Mouse (Mus musculus) myocyte (in vitro differentiated cells): ENCODE results near the gene Wipf2. TPM values are rescaled to one million over a fixed set of nuclear protein-coding genes. Genes with fewer than 3 reads are reported as not detected.

Source experiments
- H3K27me3 ChIP-seq: one replicate; pipeline ENCODE4 v1.6.1; 2011; ENCODE audit not compliant: control insufficient read depth, insufficient read depth, insufficient read length
- H3K36me3 ChIP-seq: one replicate; pipeline ENCODE4 v1.6.1; 2011; ENCODE audit not compliant: control insufficient read depth, insufficient read depth
- H3K4me2 ChIP-seq: one replicate; pipeline ENCODE4 v1.6.1; 2011; ENCODE audit warnings: low read depth, control low read depth
- H3K4me3 ChIP-seq: one replicate; pipeline ENCODE4 v1.5.1; 2011; ENCODE audit warnings: mild to moderate bottlenecking, control low read depth, moderate library complexity
- H3K79me2 ChIP-seq: one replicate; pipeline ENCODE4 v1.6.1; 2011; ENCODE audit not compliant: control insufficient read depth, insufficient read depth
- H3ac ChIP-seq: one replicate; pipeline ENCODE4 v1.6.1; 2011; ENCODE audit not compliant: control insufficient read depth, insufficient read length
- CEBPB ChIP-seq: IDR thresholded peaks from 2 replicates; pipeline ENCODE4 v1.6.1; 2011; ENCODE audit warnings: mild to moderate bottlenecking, moderate library complexity; ENCODE audit not compliant: poor library complexity, insufficient read depth, severe bottlenecking
- E2F4 ChIP-seq: IDR thresholded peaks from one replicate; pipeline ENCODE4 v1.6.1; 2011; ENCODE audit warnings: mild to moderate bottlenecking, control low read depth, moderate library complexity; ENCODE audit not compliant: insufficient read depth
- MAX ChIP-seq: IDR thresholded peaks from one replicate; pipeline ENCODE4 v1.6.1; 2011; ENCODE audit warnings: low read depth, mild to moderate bottlenecking, control low read depth
- MYOD1 ChIP-seq, 3 experiments: IDR thresholded peaks; one replicate each; pipeline ENCODE4 v1.6.1; 2011; ENCODE audit warnings: control low read depth in 2 of 3, low read depth in 2 of 3, mild to moderate bottlenecking in 2 of 3, moderate library complexity in 1 of 3; ENCODE audit not compliant: insufficient read length in 2 of 3, control insufficient read depth in 1 of 3
- MYOG ChIP-seq, 3 experiments: IDR thresholded peaks; one replicate each; pipeline ENCODE4 v1.6.1; 2011; ENCODE audit warnings: control low read depth in 2 of 3, low read depth in 2 of 3, mild to moderate bottlenecking in 2 of 3; ENCODE audit not compliant: insufficient read length in 2 of 3, control insufficient read depth in 1 of 3, insufficient read depth in 1 of 3
- POLR2A ChIP-seq: IDR thresholded peaks from one replicate; pipeline ENCODE4 v1.6.1; 2011; ENCODE audit warnings: low read depth, mild to moderate bottlenecking, control low read depth, moderate library complexity; ENCODE audit not compliant: insufficient read length
- POLR2AphosphoS2 ChIP-seq: IDR thresholded peaks from one replicate; pipeline ENCODE4 v1.6.1; 2011; ENCODE audit warnings: low read depth, control low read depth; ENCODE audit not compliant: insufficient read length
- REST ChIP-seq: IDR thresholded peaks from one replicate; pipeline ENCODE4 v1.6.1; 2011; ENCODE audit warnings: mild to moderate bottlenecking, control low read depth, moderate library complexity; ENCODE audit not compliant: insufficient read depth, insufficient read length
- SRF ChIP-seq: IDR thresholded peaks from one replicate; pipeline ENCODE4 v1.6.1; 2011; ENCODE audit warnings: low read depth; ENCODE audit not compliant: control insufficient read depth, insufficient read length
- TCF12 ChIP-seq: IDR thresholded peaks from one replicate; pipeline ENCODE4 v1.6.1; 2011; ENCODE audit warnings: mild to moderate bottlenecking, control low read depth; ENCODE audit not compliant: poor library complexity, insufficient read depth, severe bottlenecking
- TCF3 ChIP-seq: IDR thresholded peaks from one replicate; pipeline ENCODE4 v1.6.1; 2011; ENCODE audit warnings: low read depth, control low read depth; ENCODE audit not compliant: insufficient read length
- USF1 ChIP-seq: IDR thresholded peaks from one replicate; pipeline ENCODE4 v1.6.1; 2011; ENCODE audit warnings: low read depth, mild to moderate bottlenecking, control low read depth, moderate library complexity
- polyA plus RNA-seq: library from polyadenylated mRNA; unstranded; fragments of >200 nt; fragmentation: generic; extraction: Trizol; gene quantifications from one replicate; pipeline ENCODE4 v1.2.1, GENCODE M21; 2012; ENCODE audit warnings: missing spikeins

The Wipf2 gene
- polyA plus RNA-seq, 1 experiment: 5.3 TPM

DNA sequence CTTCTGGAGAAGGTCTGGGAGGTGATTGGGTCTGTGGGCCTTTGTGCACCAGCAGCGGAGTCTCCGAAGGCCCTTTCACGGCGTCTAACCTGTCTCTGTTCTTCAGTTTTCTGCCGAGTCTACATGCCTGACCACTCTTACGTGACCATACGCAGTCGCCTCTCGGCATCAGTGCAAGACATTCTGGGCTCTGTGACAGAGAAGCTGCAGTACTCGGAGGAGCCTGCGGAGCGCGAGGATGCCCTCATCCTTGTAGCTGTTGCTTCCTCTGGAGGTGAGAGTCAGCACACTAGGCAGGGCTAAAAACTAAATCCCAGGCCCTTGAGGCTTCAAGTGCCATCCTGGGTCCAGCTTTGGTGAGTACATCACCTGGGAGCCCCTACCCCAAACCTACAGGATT lies 17.4 kb upstream of the Wipf2 start:
- Histone ChIP-seq H3K4me2 (no peak overlapping the region), H3K36me3 (no peaks in the 10 kb centered on the region), H3K79me2 (no peaks in the 10 kb centered on the region), H3ac (no peak overlapping the region), H3K27me3 (no peaks in the 10 kb centered on the region), H3K4me3 (no peak overlapping the region)
- TF ChIP-seq POLR2A (no peak), SRF (no peak), TCF3 (no peak)

GRCm38 (mm10) chr11:98846865-98847604 lies 16.4 kb upstream of the Wipf2 start:
- no peaks in the 10 kb centered on the region for H3K36me3 ChIP-seq
- H3K4me2 ChIP-seq: no peak overlapping the region
- no peak overlapping the region for H3K4me3 ChIP-seq
- no peak for TF ChIP-seq TCF12
- no peak for TF ChIP-seq REST
- no peak for TF ChIP-seq SRF
- TF ChIP-seq CEBPB: no peak
- no peak for TF ChIP-seq POLR2AphosphoS2
- TF ChIP-seq E2F4: no peak
- TF ChIP-seq TCF3: no peak
- TF ChIP-seq USF1: no peak
- TF ChIP-seq POLR2A: no peak
- TF ChIP-seq MYOG (IDR thresholded peaks at IDR 0.05; ENCODE audit: control insufficient read depth in 1 of 3, insufficient read depth in 1 of 3, insufficient read length in 2 of 3, low read depth in 2 of 3): no peak
- H3ac ChIP-seq: no peak overlapping the region
- H3K27me3 ChIP-seq: no peaks in the 10 kb centered on the region
- no peaks in the 10 kb centered on the region for H3K79me2 ChIP-seq

DNA sequence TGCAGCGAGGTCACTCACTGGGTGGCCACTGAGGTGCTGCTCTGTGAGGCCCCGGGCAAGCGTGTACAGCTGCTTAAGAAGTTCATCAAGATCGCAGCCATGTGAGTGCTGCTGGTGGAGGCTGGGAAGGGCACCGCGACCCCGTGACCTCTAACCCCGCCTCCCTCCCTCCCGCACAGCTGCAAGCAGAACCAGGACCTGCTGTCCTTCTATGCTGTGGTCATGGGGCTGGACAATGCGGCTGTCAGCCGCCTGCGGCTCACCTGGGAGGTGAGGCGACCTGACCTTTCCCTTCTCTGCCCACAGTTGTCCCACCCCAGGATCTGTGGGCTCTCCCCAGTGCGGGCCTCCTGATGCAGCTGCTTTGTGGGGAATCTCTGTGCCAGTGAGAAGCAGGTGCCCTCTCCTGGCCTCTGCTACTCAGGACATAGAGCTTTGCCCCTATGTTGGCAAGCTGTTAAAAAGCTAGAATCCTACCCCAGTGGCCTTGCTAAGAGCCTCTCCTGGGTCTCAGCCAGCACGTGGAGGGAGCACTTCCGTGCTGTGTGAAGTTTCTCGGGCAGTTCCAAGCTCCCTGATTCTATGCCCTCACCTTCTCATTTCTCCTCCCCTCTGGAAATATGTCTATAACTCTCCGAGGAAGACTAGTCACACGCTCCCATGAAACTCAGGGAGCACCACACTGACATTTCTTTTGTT lies 14.1 kb upstream of the Wipf2 start:
- peak in 2 of 3 experiments; percentile 66 to 92 for TF ChIP-seq MYOG (IDR thresholded peaks at IDR 0.05; ENCODE audit: control insufficient read depth in 1 of 3, insufficient read depth in 1 of 3, insufficient read length in 2 of 3, low read depth in 2 of 3)
- no peak for TF ChIP-seq MAX
- TF ChIP-seq USF1: no peak
- peak; percentile 30 for TF ChIP-seq POLR2AphosphoS2
- peak; percentile 47 for TF ChIP-seq TCF3
- peak in 2 of 3 experiments; percentile 14 to 74 for TF ChIP-seq MYOD1 (IDR thresholded peaks at IDR 0.05; ENCODE audit: control insufficient read depth in 1 of 3, insufficient read length in 2 of 3, low read depth in 2 of 3)
- Histone ChIP-seq H3K79me2 (no peaks in the 10 kb centered on the region), H3K27me3 (no peaks in the 10 kb centered on the region), H3ac (no peak overlapping the region), H3K4me3 (no peak overlapping the region), H3K36me3 (no peaks in the 10 kb centered on the region), H3K4me2 (no peak overlapping the region)

DNA sequence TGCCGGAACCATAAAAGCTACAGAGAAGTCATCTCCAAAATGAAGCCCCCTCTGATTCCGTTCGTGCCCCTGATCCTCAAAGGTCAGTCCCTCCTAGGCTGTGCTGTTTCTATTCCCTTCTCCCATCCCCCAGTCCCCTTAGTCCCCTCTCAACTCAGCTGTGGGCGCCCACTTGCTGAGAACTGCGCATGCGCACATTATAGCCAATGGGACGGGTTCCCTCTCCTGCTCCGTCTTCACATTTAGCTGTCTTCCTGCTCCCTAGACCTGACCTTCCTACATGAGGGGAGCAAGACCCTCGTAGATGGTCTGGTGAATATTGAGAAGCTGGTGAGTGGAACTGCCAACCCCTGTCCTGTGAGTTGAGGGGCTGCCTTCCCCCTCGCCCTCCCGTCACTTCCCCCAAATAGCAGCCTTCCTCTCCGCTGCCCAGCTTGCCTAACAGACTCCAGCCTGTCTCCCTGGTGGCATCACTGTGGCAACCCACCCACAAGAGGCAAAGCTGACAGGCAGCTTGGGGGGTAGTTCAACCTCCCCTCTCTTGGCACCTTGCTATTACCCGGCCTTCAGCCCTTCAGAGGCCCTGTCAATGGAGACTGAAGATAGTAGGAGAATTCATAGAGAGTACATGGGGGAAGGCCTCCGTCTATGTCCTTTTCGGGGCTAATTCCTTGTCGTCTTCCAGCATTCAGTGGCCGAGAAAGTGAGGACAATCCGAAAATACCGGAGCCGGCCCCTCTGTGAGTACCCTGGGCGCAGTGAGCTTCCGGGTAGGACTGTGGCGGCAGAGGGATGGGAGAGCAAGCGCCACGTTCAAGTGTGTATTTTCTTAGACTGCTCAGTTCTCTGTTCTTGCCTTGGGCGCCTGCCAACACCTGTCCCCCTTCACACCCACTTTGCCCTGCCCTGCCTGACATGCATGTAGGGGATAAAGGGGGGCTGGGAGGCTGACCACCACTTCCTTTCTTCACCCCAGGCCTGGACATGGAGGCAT lies 13.0 kb upstream of the Wipf2 start:
- no peak for TF ChIP-seq TCF12
- no peak for TF ChIP-seq POLR2AphosphoS2
- no peak for TF ChIP-seq MYOG (IDR thresholded peaks at IDR 0.05; ENCODE audit: control insufficient read depth in 1 of 3, insufficient read depth in 1 of 3, insufficient read length in 2 of 3, low read depth in 2 of 3)
- no peak for TF ChIP-seq REST
- no peak for TF ChIP-seq USF1
- TF ChIP-seq SRF: no peak
- no peak for TF ChIP-seq TCF3
- no peak for TF ChIP-seq CEBPB
- TF ChIP-seq POLR2A: no peak
- no peak for TF ChIP-seq MAX
- TF ChIP-seq MYOD1 (IDR thresholded peaks at IDR 0.05; ENCODE audit: control insufficient read depth in 1 of 3, insufficient read length in 2 of 3, low read depth in 2 of 3): no peak
- no peak for TF ChIP-seq E2F4
- Histone ChIP-seq H3K4me3 (no peak overlapping the region), H3K27me3 (no peaks in the 10 kb centered on the region), H3ac (no peak overlapping the region), H3K79me2 (no peaks in the 10 kb centered on the region), H3K36me3 (no peaks in the 10 kb centered on the region), H3K4me2 (no peak overlapping the region)

GRCm38 (mm10) chr11:98854116-98854515 lies 9.3 kb upstream of the Wipf2 start:
- Histone ChIP-seq H3K79me2 (no peaks in the 10 kb centered on the region), H3K4me3 (no peak overlapping the region), H3K36me3 (no peaks in the 10 kb centered on the region), H3K4me2 (no peak overlapping the region), H3K27me3 (no peaks in the 10 kb centered on the region), H3ac (no peak overlapping the region)
- TF ChIP-seq POLR2A (no peak), POLR2AphosphoS2 (peak; percentile 2)
